Mouse (Mus musculus) embryonic facial prominence, embryonic 12.5 days (tissue): ENCODE data around the gene Tmem56. TPM values are rescaled to one million over a fixed set of nuclear protein-coding genes. Genes with fewer than 3 reads are reported as not detected.

ENCODE experiments used
- ATAC-seq: fragments of 200-750 bp; cut with Nextera tagmentation; 2 replicates; pipeline ENCODE4 v1.8.0; 2017; ENCODE audit not compliant: insufficient number of reproducible peaks, insufficient read depth, low FRiP score, low TSS enrichment
- H3K27ac ChIP-seq: fragments of 300-500 bp; sonication (generic); 2 replicates; pipeline ENCODE4 v1.5.1; 2016; ENCODE audit warnings: mild to moderate bottlenecking
- H3K27me3 ChIP-seq: fragments of 300-500 bp; sonication (generic); 2 replicates; pipeline ENCODE4 v1.6.1; 2016; ENCODE audit warnings: mild to moderate bottlenecking, moderate library complexity
- H3K36me3 ChIP-seq: fragments of 300-500 bp; sonication (generic); 2 replicates; pipeline ENCODE4 v1.6.1; 2016; ENCODE audit warnings: mild to moderate bottlenecking
- H3K4me1 ChIP-seq: fragments of 300-500 bp; sonication (generic); 2 replicates; pipeline ENCODE4 v1.6.1; 2016
- H3K4me2 ChIP-seq: fragments of 300-500 bp; sonication (generic); replicated peaks from 2 replicates; pipeline ENCODE4 v1.6.1; 2016; ENCODE audit warnings: mild to moderate bottlenecking, moderate library complexity
- H3K4me3 ChIP-seq: fragments of 300-500 bp; sonication (generic); 2 replicates; pipeline ENCODE4 v1.5.1; 2016; ENCODE audit warnings: mild to moderate bottlenecking
- H3K9ac ChIP-seq: fragments of 300-500 bp; sonication (generic); 2 replicates; pipeline ENCODE4 v1.6.1; 2016; ENCODE audit warnings: mild to moderate bottlenecking, moderate library complexity
- H3K9me3 ChIP-seq: fragments of 300-500 bp; sonication (generic); 2 replicates; pipeline ENCODE4 v1.6.1; 2016; ENCODE audit warnings: mild to moderate bottlenecking, moderate library complexity
- WGBS: fragments of 180-500 bp; shearing (Covaris S2); methylation state at CpG from one replicate; pipeline ENCODE4 v1.1.7; 2016; 5-methylcytosine and 5-hydroxymethylcytosine counted together
- polyA plus RNA-seq: library from polyadenylated mRNA; unstranded; fragments of >200 nt; fragmentation: Nextera tagmentation; extraction: Ambion mirVana; gene quantifications from 2 replicates; pipeline ENCODE4 v1.2.1, GENCODE M21; 2016

Gene Tmem56
- polyA plus RNA-seq, 1 experiment from 2014 or later, result 1.0 TPM

GRCm38 (mm10) chr3:121258521-121259478, 24.1 kb downstream of the Tmem56 start:
- H3K4me1 ChIP-seq, result 0 out of 2 replicates have a peak, but pooled peaks cover 2% of the 10 kb centered on the region
- ATAC-seq, result no peak
- H3K27ac ChIP-seq, result no peak overlapping the region
- no peak overlapping the region for H3K4me3 ChIP-seq
- H3K4me2 ChIP-seq, result no peak overlapping the region
- WGBS, result 77% methylated on average over 20 of the region's 20 CpGs
- H3K9me3 ChIP-seq, result no peaks in the 10 kb centered on the region
- H3K9ac ChIP-seq, result no peak overlapping the region
- no peaks in the 10 kb centered on the region for H3K36me3 ChIP-seq
- peaks cover 33% of the 10 kb centered on the region for H3K27me3 ChIP-seq

- no peaks in the 10 kb centered on the region for H3K9me3 ChIP-seq
- WGBS, result 78% methylated on average over 10 of the region's 10 CpGs
- no peak overlapping the region for H3K27ac ChIP-seq
- H3K4me1 ChIP-seq, result no peaks in the 10 kb centered on the region
- H3K9ac ChIP-seq, result no peak overlapping the region
- ATAC-seq, result no peak
- H3K27me3 ChIP-seq, result peaks cover 28% of the 10 kb centered on the region
- no peak overlapping the region for H3K4me3 ChIP-seq
- no peaks in the 10 kb centered on the region for H3K36me3 ChIP-seq
- no peak overlapping the region for H3K4me2 ChIP-seq
Observed at GRCm38 (mm10) chr3:121257418-121257817, 25.5 kb downstream of the Tmem56 start.

- H3K9ac ChIP-seq, result no peak overlapping the region
- no peaks in the 10 kb centered on the region for H3K36me3 ChIP-seq
- H3K4me2 ChIP-seq, result no peak overlapping the region
- H3K4me3 ChIP-seq, result no peak overlapping the region
- H3K9me3 ChIP-seq, result no peaks in the 10 kb centered on the region
- ATAC-seq, result no peak
- no peaks in the 10 kb centered on the region for H3K4me1 ChIP-seq
- peaks cover 18% of the 10 kb centered on the region for H3K27me3 ChIP-seq
- no peak overlapping the region for H3K27ac ChIP-seq
- 79% methylated on average over 8 of the region's 8 CpGs for WGBS
Observed at GRCm38 (mm10) chr3:121256131-121256530, 26.8 kb downstream of the Tmem56 start.

GRCm38 (mm10) chr3:121255501-121255900, 27.4 kb downstream of the Tmem56 start:
- no peaks in the 10 kb centered on the region for H3K4me1 ChIP-seq
- H3K27ac ChIP-seq, result no peak overlapping the region
- no peak overlapping the region for H3K4me3 ChIP-seq
- peaks cover 12% of the 10 kb centered on the region for H3K27me3 ChIP-seq
- H3K36me3 ChIP-seq, result no peaks in the 10 kb centered on the region
- no peak overlapping the region for H3K9ac ChIP-seq
- H3K9me3 ChIP-seq, result no peaks in the 10 kb centered on the region
- H3K4me2 ChIP-seq, result no peak overlapping the region
- ATAC-seq, result no peak
- WGBS, result 89% methylated on average over 7 of the region's 7 CpGs

GRCm38 (mm10) chr3:121250576-121251433, 32.1 kb downstream of the Tmem56 start:
- no peaks in the 10 kb centered on the region for H3K9me3 ChIP-seq
- WGBS, result 77% methylated on average over 19 of the region's 19 CpGs
- no peak for ATAC-seq
- no peak overlapping the region for H3K4me3 ChIP-seq
- no peaks in the 10 kb centered on the region for H3K27me3 ChIP-seq
- no peak overlapping the region for H3K27ac ChIP-seq
- H3K9ac ChIP-seq, result no peak overlapping the region
- H3K4me1 ChIP-seq, result no peaks in the 10 kb centered on the region
- no peak overlapping the region for H3K4me2 ChIP-seq
- no peaks in the 10 kb centered on the region for H3K36me3 ChIP-seq

- 94% methylated on average over 9 of the region's 9 CpGs for WGBS
- Histone ChIP-seq H3K27me3 (no peaks in the 10 kb centered on the region), H3K4me1 (no peaks in the 10 kb centered on the region), H3K9ac (no peak overlapping the region), H3K36me3 (no peaks in the 10 kb centered on the region), H3K27ac (no peak overlapping the region), H3K4me2 (no peak overlapping the region), H3K9me3 (no peaks in the 10 kb centered on the region), H3K4me3 (no peak overlapping the region)
- no peak for ATAC-seq
Observed at GRCm38 (mm10) chr3:121250048-121250447, 32.9 kb downstream of the Tmem56 start.

- peak overlapping the region; percentile 17; the same call in 1 of the 2 replicates for H3K27ac ChIP-seq
- H3K9me3 ChIP-seq, result no peaks in the 10 kb centered on the region
- WGBS, result 67% methylated on average over 4 of the region's 4 CpGs
- no peak for ATAC-seq
- no peaks in the 10 kb centered on the region for H3K36me3 ChIP-seq
- H3K27me3 ChIP-seq, result no peaks in the 10 kb centered on the region
- no peak overlapping the region for H3K9ac ChIP-seq
- no peak overlapping the region for H3K4me2 ChIP-seq
- H3K4me1 ChIP-seq, result peaks cover 27% of the 10 kb centered on the region
- H3K4me3 ChIP-seq, result no peak overlapping the region
Observed at GRCm38 (mm10) chr3:121242941-121243340, 40.0 kb downstream of the Tmem56 start.

- H3K9ac ChIP-seq, result no peak overlapping the region
- H3K27ac ChIP-seq, result peak overlapping the region; percentile 17; the same call in 1 of the 2 replicates
- ATAC-seq, result no peak
- H3K4me1 ChIP-seq, result peaks cover 27% of the 10 kb centered on the region
- H3K4me3 ChIP-seq, result no peak overlapping the region
- H3K4me2 ChIP-seq, result no peak overlapping the region
- H3K27me3 ChIP-seq, result no peaks in the 10 kb centered on the region
- no peaks in the 10 kb centered on the region for H3K36me3 ChIP-seq
- 34% methylated on average over 9 of the region's 9 CpGs for WGBS
- no peaks in the 10 kb centered on the region for H3K9me3 ChIP-seq
Observed at GRCm38 (mm10) chr3:121242111-121242936, 40.6 kb downstream of the Tmem56 start.

GRCm38 (mm10) chr3:121240362-121241040, 42.4 kb downstream of the Tmem56 start:
- Histone ChIP-seq H3K36me3 (no peaks in the 10 kb centered on the region), H3K27me3 (no peaks in the 10 kb centered on the region), H3K4me1 (peaks cover 27% of the 10 kb centered on the region), H3K27ac (peak overlapping the region; percentile 36; the same call in 1 of the 2 replicates), H3K4me3 (no peak overlapping the region), H3K9ac (no peak overlapping the region), H3K4me2 (no peak overlapping the region), H3K9me3 (no peaks in the 10 kb centered on the region)
- peak; percentile 65 for ATAC-seq
- WGBS, result 49% methylated on average over 8 of the region's 8 CpGs

GRCm38 (mm10) chr3:121239096-121239495, 43.8 kb downstream of the Tmem56 start:
- no peak overlapping the region for H3K9ac ChIP-seq
- no peaks in the 10 kb centered on the region for H3K9me3 ChIP-seq
- no peak overlapping the region for H3K4me2 ChIP-seq
- H3K27me3 ChIP-seq, result no peaks in the 10 kb centered on the region
- H3K4me3 ChIP-seq, result no peak overlapping the region
- 77% methylated on average over 8 of the region's 8 CpGs for WGBS
- H3K36me3 ChIP-seq, result no peaks in the 10 kb centered on the region
- H3K4me1 ChIP-seq, result peaks cover 27% of the 10 kb centered on the region
- no peak overlapping the region for H3K27ac ChIP-seq
- ATAC-seq, result no peak

- ATAC-seq, result no peak
- WGBS, result 86% methylated on average over 8 of the region's 8 CpGs
Observed at GRCm38 (mm10) chr3:121224763-121225162, 58.1 kb downstream of the Tmem56 start.

More at GRCm38 (mm10) chr3:121224763-121225162, 58.1 kb downstream of the Tmem56 start:
- Histone ChIP-seq H3K4me2 (no peak overlapping the region), H3K9me3 (no peaks in the 10 kb centered on the region), H3K4me1 (no peaks in the 10 kb centered on the region), H3K9ac (no peak overlapping the region), H3K27me3 (no peaks in the 10 kb centered on the region), H3K36me3 (no peaks in the 10 kb centered on the region), H3K27ac (no peak overlapping the region), H3K4me3 (no peak overlapping the region)
